Mouse (Mus musculus): ENCODE results near the gene 1110059E24Rik.

1110059E24Rik gene

DNA sequence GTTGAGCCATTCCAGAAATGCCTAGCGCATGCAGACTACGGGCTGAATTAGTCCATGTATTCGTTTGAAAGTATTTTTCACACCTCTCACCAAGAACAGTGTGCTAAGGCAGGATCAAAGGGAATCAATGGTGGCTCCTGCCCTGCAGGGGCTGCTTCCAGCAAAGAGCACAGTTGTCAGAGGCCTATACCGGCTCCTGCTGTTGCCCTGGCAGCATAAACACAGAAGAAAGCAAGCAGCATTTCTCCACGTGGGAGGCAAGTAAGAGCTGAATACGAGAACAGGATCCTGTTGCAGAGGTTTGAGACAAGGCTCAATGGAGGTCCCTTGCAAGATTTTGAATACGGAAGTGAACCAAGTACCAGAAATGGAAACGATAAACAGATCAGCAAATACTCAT, 82.0 kb downstream of the 1110059E24Rik start:
- DNase-seq, result no peak

DNA sequence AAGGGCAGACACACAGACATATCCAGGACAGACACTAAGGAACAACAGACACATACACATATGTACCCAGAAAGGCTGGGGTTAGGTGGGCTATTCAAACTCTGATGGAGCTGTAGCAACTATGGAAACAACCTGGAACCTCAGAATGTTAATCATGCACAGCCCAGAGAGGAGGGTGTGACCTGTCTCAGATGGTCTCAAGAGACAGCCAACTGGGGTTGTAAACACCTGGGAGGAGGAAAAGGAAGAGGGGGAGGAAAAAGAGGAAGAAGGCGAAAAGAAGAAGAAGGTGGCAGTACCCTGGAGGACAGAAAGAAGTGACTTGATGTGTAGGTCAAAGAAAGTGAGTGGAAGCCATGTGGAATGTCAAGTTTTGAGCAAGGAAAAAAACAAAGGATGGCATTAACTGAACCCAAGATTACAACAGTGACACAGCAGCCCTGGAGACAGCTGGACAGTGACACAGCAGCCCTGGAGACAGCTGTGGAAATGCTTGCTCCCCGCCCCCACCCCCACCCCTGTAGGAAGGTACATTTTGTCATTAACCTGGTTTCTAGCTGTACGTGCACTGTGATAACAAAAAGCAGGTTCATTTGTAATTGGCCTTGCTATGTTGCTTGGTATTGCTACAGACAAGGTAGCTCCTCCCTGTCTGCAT, 84.1 kb downstream of the 1110059E24Rik start:
- DNase-seq, result no peak

DNA sequence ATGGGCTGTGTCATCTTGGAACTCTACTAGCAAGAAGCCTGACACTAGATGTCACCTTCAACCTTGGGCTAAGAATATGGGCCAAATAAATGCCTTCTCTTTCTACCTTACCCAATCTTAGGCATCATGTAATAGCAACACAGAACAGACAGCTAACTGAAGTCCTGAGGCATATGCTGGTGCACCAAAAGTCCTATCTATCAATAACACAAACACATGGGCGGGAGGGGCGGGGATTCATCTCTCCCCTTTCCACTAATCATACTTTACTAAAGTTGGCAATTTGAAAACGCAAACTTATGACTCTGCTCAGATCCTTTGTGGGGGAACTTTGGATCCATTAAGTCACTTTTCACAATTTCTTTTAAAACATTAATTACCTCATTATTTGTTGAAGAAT, 84.8 kb downstream of the 1110059E24Rik start:
- DNase-seq, result no peak

DNA sequence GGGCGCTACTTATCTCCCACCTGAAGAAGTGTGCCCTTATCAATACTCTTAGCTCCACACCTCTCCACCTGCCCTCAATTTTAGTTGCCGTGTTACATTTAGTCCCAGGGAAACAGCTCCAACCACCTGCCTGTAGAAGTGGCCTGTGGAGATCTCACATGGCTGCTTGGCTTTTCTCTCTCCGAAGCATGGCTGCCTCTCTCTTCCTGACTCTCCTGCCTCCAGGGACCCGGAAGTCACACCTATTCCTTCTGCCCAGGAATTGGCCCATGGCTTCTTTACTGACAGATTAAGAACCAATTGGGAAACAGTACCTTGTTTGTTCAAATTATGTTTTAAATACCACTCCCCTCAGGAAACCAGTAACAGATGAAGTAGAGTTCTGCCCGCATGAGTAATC, 86.3 kb downstream of the 1110059E24Rik start:
- DNase-seq, result no peak

DNA sequence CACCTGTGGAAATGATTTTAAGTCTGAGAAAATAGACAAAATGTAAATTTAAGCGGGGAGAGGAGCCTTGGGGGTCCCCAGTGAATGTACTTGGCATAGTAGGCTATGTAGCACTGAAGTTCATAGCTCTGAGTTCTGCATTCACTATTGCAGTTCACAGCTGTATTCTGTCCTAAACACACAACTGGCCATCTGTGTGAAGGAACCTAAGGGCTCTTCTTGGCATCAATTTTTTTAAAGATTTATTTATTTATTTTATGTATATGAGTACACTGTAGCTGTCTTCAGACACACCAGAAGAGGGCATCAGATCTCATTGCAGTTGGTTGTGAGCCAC, 88.3 kb downstream of the 1110059E24Rik start:
- no peak for DNase-seq

DNA sequence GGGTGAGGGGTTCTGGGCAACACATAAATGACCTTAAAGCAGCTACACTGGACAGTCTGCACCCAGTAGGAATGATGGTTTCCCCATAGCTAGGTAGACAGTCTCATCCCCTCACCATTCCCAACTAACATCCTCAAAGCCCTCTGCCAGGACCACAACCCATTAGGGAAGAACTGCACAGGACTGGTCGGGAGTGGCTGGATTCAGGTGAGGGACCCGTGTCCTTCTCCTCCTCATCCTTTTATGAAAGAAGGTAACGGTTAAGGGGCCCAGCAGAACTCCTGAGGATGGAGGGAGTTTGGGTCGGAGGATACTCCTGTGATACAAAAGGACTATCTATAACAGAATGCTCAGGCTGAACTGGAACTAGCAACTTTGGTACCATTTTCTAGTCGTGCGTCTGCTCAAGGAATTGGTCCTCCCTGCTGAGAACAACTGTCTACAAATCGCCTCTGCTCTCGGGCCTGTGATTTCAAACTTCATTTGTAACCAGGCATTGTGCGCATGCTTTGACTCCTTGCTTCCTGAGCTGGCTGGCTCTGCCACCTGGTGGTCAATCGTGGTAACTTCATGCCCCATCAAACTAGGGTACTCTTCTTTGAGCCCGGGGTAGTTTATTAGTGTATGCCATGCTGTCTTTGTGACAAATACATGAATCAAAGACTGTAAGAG, 88.9 kb downstream of the 1110059E24Rik start:
- DNase-seq, result peak; percentile 84

DNA sequence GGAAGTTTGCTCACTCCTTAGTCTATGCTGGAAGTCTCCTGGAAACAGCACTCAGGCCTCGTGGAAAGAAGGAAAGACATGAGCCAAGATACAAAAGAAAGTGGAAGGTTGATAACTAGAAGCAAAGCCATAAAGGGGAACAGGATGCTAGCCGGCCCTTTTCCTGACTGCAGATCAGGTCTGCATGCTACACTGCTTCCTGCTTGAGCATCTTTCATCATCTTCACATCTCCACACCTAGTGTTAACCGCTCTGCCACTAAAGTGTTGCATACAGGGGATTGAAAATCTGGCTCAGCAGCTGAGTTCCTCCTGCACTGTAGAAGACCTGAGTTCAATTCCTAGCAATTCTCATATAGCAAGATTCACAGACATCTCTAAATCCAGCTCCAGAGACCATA, 89.8 kb downstream of the 1110059E24Rik start:
- no peak for DNase-seq

DNA sequence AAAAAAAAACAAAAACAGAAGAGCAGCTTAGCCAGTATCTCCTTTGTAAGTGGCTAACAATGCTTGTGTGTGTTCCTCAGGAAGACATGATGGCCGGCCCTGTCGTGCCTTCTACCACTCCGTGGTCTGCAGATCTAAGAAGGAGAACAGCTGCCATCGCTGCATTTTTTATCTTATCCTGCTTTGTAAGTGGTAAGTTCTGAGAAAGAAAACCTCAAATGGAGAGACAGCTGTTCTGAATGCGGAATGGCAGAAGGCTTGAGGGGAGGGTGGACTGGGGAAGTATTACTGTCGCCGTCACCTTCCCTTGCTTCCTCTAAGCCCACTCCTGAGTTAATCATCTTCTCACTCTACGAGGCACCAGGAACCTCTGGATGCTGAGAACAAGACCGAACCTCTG, 100.0 kb downstream of the 1110059E24Rik start:
- DNase-seq, result no peak

DNA sequence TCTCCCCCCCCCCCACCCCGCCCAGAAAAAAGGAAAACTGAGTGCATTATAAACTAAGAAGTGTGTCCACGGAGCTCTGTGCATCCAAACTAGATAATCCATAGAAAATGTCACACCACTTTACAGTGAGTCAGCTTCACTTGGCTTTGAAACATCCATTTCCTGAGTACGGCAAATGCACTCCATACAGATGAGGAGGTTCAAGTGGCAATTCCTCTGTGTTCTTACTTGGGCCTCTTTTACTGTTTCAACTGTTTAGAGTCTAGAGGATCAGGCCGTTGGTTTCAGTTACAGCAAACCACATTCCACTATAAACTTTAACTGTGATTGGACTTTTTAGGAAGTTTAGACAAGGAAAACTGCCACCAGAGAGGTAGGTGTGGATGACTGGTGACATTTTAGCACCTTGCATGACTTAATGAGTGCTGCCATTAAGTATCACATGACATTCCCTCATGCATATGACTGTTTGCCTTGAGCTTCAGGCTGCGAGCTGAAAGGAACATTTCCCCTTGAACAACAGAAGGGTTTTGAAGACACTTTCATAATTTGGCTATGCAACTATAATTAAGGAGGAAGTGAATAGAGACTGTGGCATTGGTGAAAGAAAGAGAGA, 100.7 kb downstream of the 1110059E24Rik start:
- no peak for DNase-seq

DNA sequence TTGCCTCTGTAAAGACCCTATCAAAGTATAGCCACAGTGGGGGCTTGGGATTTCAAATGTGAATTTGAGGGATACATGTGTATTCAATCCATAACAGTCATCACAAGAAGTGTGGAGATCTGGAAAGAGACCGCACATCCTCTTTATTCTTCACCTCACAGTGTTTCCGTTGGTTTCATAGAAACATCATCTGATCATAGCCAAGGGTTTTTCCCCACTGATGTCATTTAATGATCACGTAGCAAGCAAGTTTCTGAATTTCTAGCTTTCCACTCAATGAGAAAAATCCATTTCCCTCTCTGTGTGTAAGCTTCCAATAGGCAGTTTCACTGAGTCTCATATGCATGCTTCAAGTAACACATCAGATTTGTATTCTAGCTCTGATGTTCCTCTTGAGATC, 103.1 kb downstream of the 1110059E24Rik start:
- DNase-seq, result no peak

DNA sequence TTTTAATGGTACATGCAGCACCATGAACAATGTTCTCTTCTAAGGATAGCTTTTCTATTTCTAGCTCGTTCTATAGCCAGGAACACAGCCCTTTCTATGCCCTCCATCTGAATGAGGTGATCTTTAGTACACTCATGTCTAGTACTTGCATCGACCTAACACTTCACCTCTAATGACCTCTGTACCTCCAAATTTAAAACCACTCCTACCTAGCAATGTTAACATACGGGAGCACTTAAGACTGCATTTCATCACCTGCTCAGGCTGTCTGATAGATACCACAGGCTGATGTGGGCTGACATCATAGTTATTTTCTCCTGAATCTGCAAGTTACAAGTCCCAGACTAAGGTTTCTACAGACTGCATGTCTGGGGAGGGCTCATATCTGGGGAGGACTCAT, 103.8 kb downstream of the 1110059E24Rik start:
- no peak for DNase-seq

DNA sequence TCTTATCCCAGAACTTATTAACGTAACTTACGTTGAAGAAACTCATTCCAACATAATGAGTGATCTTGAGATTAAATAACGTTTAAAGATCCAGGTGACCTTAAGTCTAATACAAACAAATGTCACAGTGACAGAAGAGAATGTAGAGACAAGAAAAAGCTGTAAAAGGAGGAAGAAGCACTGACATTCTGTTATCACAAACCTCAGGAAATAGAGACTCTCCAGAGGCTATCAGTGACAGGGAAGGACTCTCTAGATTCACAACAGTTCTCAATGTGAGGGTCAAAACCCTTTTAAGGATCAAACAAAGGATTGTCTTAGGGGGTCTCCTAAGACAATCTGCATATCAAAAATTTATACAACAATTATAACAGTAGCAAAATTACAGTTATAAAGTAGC, 115.7 kb downstream of the 1110059E24Rik start:
- DNase-seq, result no peak
